Mouse (Mus musculus): Measurements from ENCODE around the gene Itk.

Itk gene

GRCm38 (mm10) chr11:46360991-46361665 is 28.2 kb downstream of the Itk start:
- DNase-seq (ENCODE audit: extremely low spot score), result peak; percentile 29

GRCm38 (mm10) chr11:46358369-46358768 is 30.9 kb downstream of the Itk start:
- DNase-seq (ENCODE audit: extremely low spot score), result no peak

- no peak for DNase-seq (ENCODE audit: extremely low spot score)
These were observed 39.5 kb downstream of the Itk start for GRCm38 (mm10) chr11:46349681-46350410.

DNA sequence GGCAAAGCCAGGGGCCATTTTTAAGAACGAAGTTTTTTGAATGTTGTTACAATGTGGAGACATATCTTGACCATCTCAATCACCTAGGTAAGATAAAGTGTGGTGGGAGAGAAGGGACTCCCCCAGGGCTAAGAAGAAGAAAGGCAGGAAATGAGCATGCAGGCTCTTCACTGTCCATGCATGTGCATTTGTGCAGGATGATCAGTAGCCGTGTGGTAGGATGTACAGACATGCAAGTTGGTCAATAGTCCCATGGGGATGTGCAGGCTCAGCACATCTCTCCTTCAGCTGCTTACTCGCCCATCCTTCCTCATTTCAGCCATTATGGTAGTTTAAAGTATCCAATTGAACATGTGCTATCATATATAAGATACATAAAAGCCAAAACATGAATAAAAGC is 40.9 kb downstream of the Itk start:
- DNase-seq (ENCODE audit: extremely low spot score), result no peak

GRCm38 (mm10) chr11:46347756-46348155 is 41.6 kb downstream of the Itk start:
- DNase-seq (ENCODE audit: extremely low spot score), result no peak

DNA sequence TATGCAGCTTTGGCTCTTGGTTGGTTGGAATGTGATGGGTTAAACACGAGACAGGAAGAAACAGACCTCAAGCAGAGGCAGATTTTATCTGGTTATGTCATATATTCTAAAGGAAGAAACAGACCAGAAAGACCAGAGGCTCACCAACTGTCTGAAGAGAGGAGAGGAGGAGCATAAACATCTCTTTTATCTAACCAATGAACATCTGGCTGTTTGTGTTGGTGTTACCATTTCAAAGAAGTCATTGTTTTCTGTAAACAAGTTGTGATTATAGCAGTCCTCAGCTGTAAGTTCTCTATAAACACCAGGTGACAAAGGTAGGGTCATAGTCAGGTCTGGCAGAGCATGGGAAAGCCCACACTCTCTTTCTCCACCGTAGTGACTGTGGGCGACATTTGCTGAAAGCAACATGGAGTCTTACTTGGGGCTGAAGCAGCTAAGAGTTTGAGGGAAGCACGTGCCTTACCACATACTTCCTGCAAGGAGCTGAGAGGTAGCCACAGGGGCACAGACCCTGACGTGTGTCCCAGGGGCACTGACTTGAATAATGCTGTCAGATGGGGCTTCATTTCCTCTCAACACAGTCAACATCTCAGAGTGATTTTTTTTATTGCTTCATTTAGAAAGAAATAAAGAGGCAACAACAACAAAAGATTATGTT is 45.3 kb downstream of the Itk start:
- no peak for DNase-seq (ENCODE audit: extremely low spot score)

- no peak for DNase-seq (ENCODE audit: extremely low spot score)
These were observed 47.4 kb downstream of the Itk start for GRCm38 (mm10) chr11:46341960-46342359.

GRCm38 (mm10) chr11:46336020-46336419 is 53.3 kb downstream of the Itk start:
- DNase-seq (ENCODE audit: extremely low spot score), result no peak

DNA sequence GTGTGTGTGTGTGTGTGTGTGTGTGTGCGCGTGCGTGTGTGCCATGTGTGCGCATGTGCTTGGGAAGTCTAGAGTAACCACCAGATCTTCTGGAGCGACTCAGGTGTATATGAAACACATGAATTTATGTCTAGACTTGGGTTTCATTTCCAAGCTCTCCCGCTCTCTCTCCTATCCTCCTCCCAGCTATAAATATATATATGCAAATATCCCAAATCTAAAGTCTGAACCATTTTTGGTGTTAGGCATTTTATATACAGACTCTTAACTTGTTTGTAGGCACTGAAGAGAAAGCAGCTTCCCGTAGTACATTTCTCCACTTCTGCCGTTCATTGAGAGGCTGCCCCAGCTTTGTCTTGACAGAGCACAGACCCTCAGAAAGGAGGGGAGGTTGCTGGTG is 57.1 kb downstream of the Itk start:
- DNase-seq (ENCODE audit: extremely low spot score), result no peak

GRCm38 (mm10) chr11:46326271-46327015 is 62.9 kb downstream of the Itk start:
- DNase-seq (ENCODE audit: extremely low spot score), result no peak

- DNase-seq (ENCODE audit: extremely low spot score), result no peak
These were observed 67.8 kb downstream of the Itk start for GRCm38 (mm10) chr11:46321559-46321958.

DNA sequence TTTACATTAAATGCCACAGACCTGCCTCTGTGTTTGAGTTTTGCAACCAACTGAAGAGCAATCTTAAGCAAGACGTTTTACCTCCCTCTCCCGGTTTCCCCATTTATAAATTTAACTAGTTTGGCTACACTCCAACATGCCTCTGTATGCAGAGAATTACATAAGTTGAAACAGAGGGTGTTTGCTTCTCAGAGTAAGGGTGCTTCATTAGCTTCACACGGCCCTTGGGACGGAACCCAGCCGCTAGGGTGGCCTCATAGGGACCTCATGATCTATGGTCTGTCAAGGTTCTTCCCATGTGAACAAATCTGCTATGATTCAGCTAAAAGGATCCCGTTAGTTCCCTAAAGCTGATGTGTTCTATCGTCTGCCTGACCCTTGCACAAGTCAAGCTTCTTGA is 74.8 kb downstream of the Itk start:
- DNase-seq (ENCODE audit: extremely low spot score), result no peak

DNA sequence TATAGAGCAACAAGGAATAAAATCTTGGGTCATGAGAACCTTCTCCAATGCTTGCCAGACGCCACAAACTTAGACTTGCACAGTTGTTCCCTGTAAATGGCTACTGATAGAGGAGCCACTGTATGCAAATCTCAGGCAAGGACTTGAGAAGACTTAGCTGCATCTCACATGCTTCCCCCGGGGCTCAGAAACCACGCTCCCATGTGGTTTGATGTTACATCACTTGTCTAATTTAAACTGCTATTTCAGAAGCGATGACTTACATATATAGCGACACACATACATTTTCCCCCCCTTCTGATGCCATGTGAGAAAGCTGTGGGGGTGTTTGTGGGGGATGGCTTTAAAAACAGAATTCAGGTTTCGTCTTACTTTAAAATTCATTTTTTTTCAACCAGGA is 75.5 kb downstream of the Itk start:
- DNase-seq (ENCODE audit: extremely low spot score), result no peak

DNA sequence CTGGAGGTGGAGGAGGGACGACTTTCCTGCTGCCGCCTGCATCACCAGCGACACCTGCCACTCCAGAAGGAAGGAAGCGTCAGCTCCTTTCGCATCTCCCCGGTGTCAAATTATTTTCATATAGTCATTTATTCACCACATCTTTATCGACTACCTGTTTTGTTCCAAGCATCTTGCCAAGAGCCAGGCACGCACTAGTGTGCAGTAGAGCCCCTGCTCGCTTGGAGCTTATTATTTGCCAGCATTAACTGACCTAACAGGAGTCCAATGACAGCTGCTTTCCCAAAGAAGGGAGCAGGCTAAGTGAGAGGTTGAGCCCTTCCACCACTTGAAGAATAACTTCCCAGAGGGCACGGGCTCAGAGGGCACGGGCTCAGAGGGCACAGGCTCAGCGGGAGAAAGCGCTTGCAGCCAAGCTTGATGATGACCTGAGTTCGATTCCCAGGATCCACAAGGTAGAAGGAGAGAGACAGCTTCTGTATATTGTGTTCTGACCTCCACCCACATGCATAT is 76.7 kb downstream of the Itk start, which contains the start of gene Cyfip2:
Gene Cyfip2 (minus strand): TSS at position 337 of the 513 bp plus-strand sequence.
- no peak for DNase-seq (ENCODE audit: extremely low spot score)

- DNase-seq (ENCODE audit: extremely low spot score), result peak; percentile 68
These were observed 77.4 kb downstream of the Itk start for GRCm38 (mm10) chr11:46311703-46312522.

DNA sequence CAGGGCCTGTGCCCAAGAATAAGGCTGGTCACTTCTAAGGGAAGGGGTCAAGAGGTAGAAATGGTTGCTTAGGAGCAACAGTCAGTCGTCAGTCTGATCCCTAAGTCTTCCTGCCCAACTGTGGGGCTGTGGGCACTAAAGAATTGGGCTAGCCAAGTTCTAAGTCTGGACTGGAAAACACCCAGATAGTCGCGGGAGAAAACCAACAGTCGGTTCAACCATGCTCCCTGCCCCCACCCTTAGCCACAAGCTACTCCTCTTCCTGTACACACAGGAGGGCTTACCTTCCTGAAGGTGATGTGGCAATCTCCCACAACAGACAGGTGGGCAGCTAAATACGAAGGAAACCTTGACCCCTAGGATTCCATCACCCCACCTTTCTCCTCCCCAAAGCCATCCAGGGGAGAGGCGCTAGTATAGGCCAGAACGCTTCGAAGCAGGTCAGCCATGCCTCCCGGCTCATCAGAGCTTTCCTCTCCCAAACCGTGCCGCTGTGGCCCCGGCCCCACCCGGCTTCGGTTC is 78.1 kb downstream of the Itk start:
- no peak for DNase-seq (ENCODE audit: extremely low spot score)

DNA sequence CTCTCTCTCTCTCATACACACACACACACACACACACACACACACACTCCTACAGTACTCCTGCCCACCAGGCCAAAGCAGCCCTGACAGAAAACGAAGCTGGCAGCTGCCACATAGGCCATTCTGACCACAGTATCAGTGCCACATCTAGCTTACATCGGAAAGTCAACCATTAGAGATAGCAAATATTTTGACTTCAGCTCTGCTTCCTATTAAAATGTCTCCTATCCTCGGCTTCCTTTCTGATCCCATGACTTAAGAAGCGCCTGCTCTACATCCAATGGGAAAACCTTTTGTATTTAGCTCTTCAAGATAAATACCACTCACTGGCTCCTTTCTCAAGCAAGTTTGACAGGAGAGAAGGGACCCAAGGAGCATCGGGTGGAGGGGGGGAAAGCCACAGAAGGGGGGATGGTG is 78.7 kb downstream of the Itk start:
- DNase-seq (ENCODE audit: extremely low spot score), result no peak

GRCm38 (mm10) chr11:46309808-46310555 is 79.3 kb downstream of the Itk start:
- DNase-seq (ENCODE audit: extremely low spot score), result no peak

DNA sequence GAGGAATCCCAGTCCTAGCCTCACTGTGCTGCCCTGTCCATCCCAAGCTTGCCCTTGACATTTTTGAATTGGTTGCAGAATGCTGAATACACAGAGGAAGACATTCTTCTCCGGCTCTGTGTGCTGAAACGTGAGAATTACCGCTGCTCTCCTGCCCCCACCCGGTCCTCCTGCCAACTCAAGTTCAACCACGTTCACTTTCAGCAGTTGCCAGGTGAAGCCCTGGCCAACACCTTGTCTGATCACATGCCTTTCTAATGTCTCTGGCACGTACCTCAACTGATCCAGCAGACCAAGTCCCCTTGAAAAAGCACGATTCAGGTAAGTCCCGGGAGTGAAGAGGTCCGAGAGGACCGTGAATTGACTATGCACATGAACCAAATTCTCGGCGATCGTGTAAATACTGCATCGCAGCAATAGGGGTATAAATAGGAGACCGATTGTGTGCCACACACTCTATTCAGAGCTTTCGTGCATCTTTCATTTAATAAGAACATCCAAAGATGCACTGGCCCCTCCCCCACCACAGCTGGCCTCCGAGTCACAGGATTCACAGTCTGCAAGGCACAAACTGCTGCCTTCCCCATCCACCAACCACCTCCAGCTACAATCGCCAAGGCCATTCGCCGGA is 80.1 kb downstream of the Itk start:
- no peak for DNase-seq (ENCODE audit: extremely low spot score)

All from embryo, embryonic 9.5 days (tissue).